Mouse (Mus musculus): ENCODE data around the gene Padi6. TPM values are rescaled to one million over a fixed set of nuclear protein-coding genes. Genes with fewer than 3 reads are reported as not detected.

The Padi6 gene
- not detected for total RNA-seq (2023)

GRCm38 (mm10) chr4:140742543-140742942, at the start of gene Padi6:
Gene Padi6, minus strand, starts transcription at chr4:140742643.

GRCm38 (mm10) chr4:140774025-140774800, 31.8 kb upstream of the Padi6 start, which contains the start of gene Padi4:
Gene Padi4, minus strand, starts transcription at chr4:140774236.

GRCm38 (mm10) chr4:140700269-140701018, 42.0 kb downstream of the Padi6 start, which contains the start of gene Rcc2:
Gene Rcc2, plus strand, starts transcription at chr4:140700541.

Other genes with a start within 250 kb of the Padi6 start
- gene Arhgef10l, start 76.6 kb downstream of the Padi6 start, total RNA-seq (2023): 0.29 TPM
- gene Rcc2, start 42.1 kb downstream of the Padi6 start, total RNA-seq (2023): 149 TPM
- 0.82 TPM for gene Padi4, start 31.6 kb upstream of the Padi6 start, total RNA-seq (2023)
- gene Padi3, start 68.0 kb upstream of the Padi6 start, total RNA-seq (2023): 2.2 TPM
- gene Padi1, start 103.1 kb upstream of the Padi6 start, total RNA-seq (2023): 1.2 TPM
- 22.4 TPM for gene Padi2, start 163.7 kb upstream of the Padi6 start, total RNA-seq (2023)
- gene Sdhb, start 218.6 kb upstream of the Padi6 start, total RNA-seq (2023): 81.5 TPM
- 26.3 TPM for gene Atp13a2, start 244.2 kb upstream of the Padi6 start, total RNA-seq (2023)